Mouse (Mus musculus) erythroblast, embryonic 14.5 days (primary cell): Measurements from ENCODE around the gene Sorcs2. TPM values are rescaled to one million over a fixed set of nuclear protein-coding genes. Genes with fewer than 3 reads are reported as not detected.

Experiments
- H3K27me3 ChIP-seq: 2 replicates; pipeline ENCODE4 v1.6.1; 2012; ENCODE audit warnings: inconsistent platforms; ENCODE audit not compliant: control insufficient read depth
- H3K36me3 ChIP-seq: 2 replicates; pipeline ENCODE4 v1.6.1; 2012; ENCODE audit warnings: mild to moderate bottlenecking, inconsistent platforms; ENCODE audit not compliant: control insufficient read depth
- H3K4me1 ChIP-seq: 2 replicates; pipeline ENCODE4 v1.6.1; 2012; ENCODE audit warnings: inconsistent platforms; ENCODE audit not compliant: control insufficient read depth
- H3K4me3 ChIP-seq: replicated peaks from 2 replicates; pipeline ENCODE3; 2012; ENCODE audit warnings: moderate library complexity, mild to moderate bottlenecking, inconsistent platforms
- H3K9me3 ChIP-seq: 2 replicates; pipeline ENCODE4 v1.6.1; 2012; ENCODE audit warnings: low read length, inconsistent platforms, mixed read lengths; ENCODE audit not compliant: control insufficient read depth
- GATA1 ChIP-seq: IDR thresholded peaks from 2 replicates; pipeline ENCODE4 v1.6.1; 2012; ENCODE audit warnings: low read length, inconsistent platforms, mixed read lengths
- TAL1 ChIP-seq: IDR thresholded peaks from 3 replicates; pipeline ENCODE4 v1.6.1; 2012; ENCODE audit warnings: low read length, inconsistent platforms, mixed read lengths
- polyA plus RNA-seq: library from polyadenylated mRNA; stranded (reverse); fragments of >175 nt; gene quantifications from 2 replicates; pipeline ENCODE4 v1.2.3, GENCODE M21; 2012

Gene Sorcs2
- polyA plus RNA-seq, 1 experiment = not detected

DNA sequence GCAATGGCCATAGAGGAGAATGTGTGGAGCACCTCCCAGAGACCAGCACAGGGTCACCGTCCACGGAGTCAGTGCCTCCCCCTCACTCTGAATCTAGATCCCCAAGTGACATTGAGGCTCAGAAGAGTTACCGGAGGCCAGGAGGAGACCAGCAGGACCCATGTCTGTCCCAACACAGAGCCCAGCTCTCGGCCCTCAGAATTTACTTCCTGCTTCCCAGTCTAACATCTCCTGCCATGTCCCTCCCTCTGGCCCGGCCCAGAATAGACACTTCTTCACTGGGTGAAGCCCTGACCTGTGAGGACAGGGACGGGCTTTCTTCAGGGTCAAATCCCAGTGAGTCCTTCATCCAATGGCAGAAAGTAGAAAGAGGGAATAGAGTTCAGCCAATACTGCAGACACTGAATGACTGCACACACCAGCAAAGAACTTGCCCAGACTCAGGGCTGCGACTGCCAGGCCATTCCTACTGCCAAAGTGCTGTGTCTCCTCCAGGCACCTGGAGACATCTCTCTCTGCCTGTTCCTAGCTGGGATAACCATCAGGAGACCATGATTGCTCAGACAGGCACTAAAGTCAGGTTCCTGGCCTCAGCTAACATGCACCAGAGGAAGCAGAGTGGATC lies 29.3 kb downstream of the Sorcs2 start:
- H3K9me3 ChIP-seq = no peaks in the 10 kb centered on the region
- TF ChIP-seq GATA1 (no peak), TAL1 (no peak)
- no peaks in the 10 kb centered on the region for H3K27me3 ChIP-seq
- no peaks in the 10 kb centered on the region for H3K4me1 ChIP-seq
- H3K36me3 ChIP-seq = no peaks in the 10 kb centered on the region
- H3K4me3 ChIP-seq = no peak overlapping the region

DNA sequence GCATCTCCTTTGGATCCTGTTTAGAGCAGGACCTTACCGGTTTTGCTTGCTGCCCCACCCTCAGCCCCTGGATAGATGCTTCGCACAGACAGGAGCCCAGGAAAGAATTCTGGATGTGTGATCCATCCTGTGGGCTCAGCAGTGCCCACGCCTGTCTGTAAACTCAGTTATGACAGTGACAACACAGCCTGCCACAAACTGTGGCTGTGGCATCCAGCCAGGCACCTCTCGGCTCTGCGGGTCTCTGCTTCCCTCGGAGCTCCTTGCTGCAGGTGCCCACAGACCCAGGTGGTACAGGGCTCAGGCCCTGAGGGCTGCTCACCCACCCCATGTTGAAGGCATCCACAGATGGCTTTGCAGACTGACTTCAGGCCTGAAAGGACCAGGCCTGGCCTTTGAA lies 30.0 kb downstream of the Sorcs2 start:
- H3K4me1 ChIP-seq = no peaks in the 10 kb centered on the region
- H3K9me3 ChIP-seq = no peaks in the 10 kb centered on the region
- TF ChIP-seq TAL1 (no peak), GATA1 (no peak)
- H3K36me3 ChIP-seq = no peaks in the 10 kb centered on the region
- no peaks in the 10 kb centered on the region for H3K27me3 ChIP-seq
- H3K4me3 ChIP-seq = no peak overlapping the region

DNA sequence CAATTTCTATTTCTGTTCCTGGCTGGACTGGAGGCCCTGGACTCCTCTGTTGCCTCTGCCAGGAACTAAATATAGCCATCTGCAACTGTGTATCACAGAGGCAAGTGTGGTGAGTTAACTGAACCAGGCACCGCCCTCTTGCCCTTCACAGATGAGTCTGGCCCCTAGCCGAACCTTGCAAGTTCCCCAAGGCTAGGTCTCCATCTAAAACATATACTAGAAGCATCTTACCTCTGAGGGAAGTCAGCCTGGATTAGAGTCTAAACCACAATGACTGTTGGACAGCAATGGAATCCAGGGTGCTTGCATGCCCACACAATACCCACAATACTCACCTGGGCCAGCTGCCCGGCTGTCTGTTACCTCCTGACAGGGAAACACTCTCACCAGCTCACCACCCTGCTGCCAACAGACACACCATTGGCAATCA lies 30.7 kb downstream of the Sorcs2 start:
- Histone ChIP-seq H3K4me1 (no peaks in the 10 kb centered on the region), H3K36me3 (no peaks in the 10 kb centered on the region), H3K27me3 (no peaks in the 10 kb centered on the region), H3K4me3 (no peak overlapping the region), H3K9me3 (no peaks in the 10 kb centered on the region)
- no peak for TF ChIP-seq GATA1
- TF ChIP-seq TAL1 = no peak

DNA sequence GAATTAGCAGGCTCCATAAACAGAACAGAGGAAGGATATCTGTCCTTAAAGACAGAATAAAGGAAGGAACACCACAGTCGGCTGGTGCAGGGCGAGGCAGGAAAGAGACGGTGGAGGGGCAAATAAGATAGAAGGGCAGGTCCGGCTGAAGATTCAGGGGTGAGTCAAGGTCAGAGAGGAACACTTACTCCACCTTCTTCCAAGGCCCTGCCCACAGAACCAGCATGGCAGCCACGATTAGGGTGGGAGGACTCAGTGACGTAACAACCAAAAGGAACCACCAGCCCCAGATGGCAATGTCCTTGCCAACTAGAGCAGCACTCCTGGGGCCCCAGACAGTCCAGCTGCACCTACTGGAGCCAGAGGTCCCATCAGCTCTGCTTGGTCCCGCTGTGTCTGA lies 36.2 kb downstream of the Sorcs2 start:
- H3K36me3 ChIP-seq = no peaks in the 10 kb centered on the region
- no peak overlapping the region for H3K4me3 ChIP-seq
- H3K4me1 ChIP-seq = no peaks in the 10 kb centered on the region
- no peaks in the 10 kb centered on the region for H3K9me3 ChIP-seq
- H3K27me3 ChIP-seq = no peaks in the 10 kb centered on the region
- no peak for TF ChIP-seq GATA1

DNA sequence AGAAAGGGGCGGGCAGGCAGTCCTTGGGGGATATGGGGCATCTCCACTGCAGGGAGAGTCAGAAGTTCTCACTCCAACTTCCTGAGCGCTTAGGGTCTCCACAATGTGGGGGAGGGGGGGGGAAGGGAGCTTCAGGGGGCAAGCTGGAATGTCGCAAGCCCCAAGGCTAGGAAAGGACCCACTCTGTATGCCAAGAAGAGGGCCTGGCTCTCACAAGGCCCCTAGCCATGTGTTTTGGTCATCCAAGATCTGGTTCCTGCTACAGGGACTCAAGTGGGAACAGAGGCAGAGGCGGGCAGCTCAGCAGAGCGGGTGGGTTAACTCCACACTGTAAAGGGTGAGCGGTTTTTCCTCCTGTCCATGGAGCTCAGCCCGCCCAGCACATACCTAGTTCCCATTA lies 37.6 kb downstream of the Sorcs2 start:
- Histone ChIP-seq H3K4me1 (no peaks in the 10 kb centered on the region), H3K36me3 (no peaks in the 10 kb centered on the region), H3K9me3 (no peaks in the 10 kb centered on the region), H3K4me3 (no peak overlapping the region), H3K27me3 (no peaks in the 10 kb centered on the region)
- TF ChIP-seq TAL1 (no peak), GATA1 (no peak)

DNA sequence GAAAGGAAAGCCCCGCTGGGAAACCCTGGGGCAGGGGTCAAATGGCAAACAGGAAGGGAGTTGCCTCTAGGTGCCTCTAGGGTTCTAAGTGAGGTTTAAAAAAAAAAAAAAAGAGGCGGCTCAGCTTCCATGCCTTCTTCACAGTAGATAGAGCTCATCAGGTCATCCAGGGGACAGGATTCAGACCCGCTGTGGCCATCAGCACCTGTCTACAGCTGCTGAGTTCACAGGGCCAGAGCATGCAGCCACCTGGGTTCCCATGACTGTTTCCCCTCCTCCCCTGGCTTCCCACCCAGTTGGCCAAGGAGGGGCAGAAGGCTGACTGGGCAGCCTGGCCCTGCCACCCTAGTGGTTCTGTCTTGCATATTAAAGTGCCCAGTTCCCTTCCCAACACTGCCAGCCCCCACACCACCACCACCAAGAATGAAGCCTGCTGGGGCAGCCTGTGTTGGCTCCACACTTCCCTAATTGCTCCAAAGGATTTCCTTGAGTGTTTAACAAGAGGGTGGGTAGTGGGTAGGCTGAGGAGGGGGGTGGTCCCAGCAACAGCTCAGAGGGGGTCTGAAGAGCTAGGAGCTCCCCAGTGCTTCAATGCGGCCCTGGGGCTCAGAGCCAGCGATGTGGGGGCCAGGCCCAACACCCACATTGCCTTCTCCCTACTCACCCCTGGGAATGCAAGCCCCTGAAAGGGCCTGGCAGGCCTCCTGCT lies 38.2 kb downstream of the Sorcs2 start:
- no peaks in the 10 kb centered on the region for H3K9me3 ChIP-seq
- H3K36me3 ChIP-seq = no peaks in the 10 kb centered on the region
- H3K4me1 ChIP-seq = no peaks in the 10 kb centered on the region
- no peak for TF ChIP-seq GATA1
- no peak for TF ChIP-seq TAL1
- no peak overlapping the region for H3K4me3 ChIP-seq
- H3K27me3 ChIP-seq = no peaks in the 10 kb centered on the region

DNA sequence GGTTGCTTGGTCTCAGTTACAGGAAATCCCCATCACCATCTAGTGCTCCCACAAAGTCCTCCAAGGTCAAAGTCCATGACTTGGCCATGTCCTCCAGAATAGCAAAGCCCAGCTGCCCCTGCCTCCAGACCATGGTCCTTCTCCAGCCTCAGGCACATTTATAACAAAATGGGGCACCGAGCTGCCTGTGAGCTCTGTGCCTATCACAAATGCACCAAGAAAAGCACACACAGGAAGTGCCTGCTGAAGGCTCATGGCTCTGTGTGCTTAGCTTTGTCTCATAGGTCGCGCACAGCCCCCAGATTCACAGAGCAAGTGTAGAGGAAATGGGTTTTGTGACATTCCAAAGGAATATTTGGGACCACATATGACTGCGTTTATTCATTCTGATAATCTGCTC lies 39.8 kb downstream of the Sorcs2 start:
- Histone ChIP-seq H3K36me3 (no peaks in the 10 kb centered on the region), H3K4me1 (no peaks in the 10 kb centered on the region), H3K4me3 (no peak overlapping the region), H3K27me3 (no peaks in the 10 kb centered on the region), H3K9me3 (no peaks in the 10 kb centered on the region)
- no peak for TF ChIP-seq TAL1
- TF ChIP-seq GATA1 = no peak

DNA sequence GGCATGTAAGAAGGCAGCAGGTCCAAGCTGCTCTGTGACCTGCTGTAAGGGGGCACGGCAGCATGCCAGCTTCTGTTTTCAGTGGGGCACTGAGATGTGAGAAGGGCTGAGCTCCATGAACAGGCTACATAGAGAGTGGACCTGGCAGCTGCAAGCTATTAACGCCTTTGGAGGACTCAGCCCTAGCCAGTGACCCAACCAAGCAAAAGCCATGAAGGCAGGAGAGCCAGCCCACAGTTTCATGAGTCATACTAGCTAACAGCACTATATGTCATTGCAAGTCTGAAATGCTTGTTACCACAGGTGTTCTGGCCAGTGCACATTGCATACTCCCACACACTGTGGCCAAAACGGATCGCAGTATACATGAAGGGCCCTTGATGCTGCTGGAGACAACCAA lies 41.3 kb downstream of the Sorcs2 start:
- Histone ChIP-seq H3K36me3 (no peaks in the 10 kb centered on the region), H3K9me3 (no peaks in the 10 kb centered on the region), H3K4me3 (no peak overlapping the region), H3K4me1 (no peaks in the 10 kb centered on the region), H3K27me3 (no peaks in the 10 kb centered on the region)
- TF ChIP-seq TAL1 (no peak), GATA1 (no peak)

DNA sequence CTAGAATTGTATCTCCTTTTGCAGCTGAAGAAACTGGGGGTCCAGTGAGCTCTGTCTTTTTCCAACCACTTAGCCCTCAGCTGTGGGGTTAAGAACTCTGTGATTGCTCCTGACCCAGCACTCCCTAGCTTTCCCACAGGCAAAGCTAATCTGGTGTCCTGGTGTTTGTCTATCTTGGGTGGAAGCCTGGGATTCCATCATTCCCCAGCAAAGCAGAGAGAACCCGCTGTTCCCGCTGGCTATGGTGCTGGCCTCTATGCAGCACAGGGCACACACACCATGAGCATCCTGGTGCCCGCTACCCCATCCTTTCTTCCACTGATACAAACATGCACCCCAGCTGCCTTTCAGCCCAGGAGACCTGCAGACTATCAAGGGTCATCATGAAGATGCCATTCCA lies 42.3 kb downstream of the Sorcs2 start:
- Histone ChIP-seq H3K36me3 (no peaks in the 10 kb centered on the region), H3K9me3 (no peaks in the 10 kb centered on the region), H3K4me3 (no peak overlapping the region), H3K4me1 (no peaks in the 10 kb centered on the region), H3K27me3 (no peaks in the 10 kb centered on the region)
- TF ChIP-seq GATA1 = no peak
- no peak for TF ChIP-seq TAL1
